Mouse (Mus musculus) WW6 (cell line): Measurements from ENCODE around the gene Dydc1.
"Not testable (repeated sequence)": the region's sequence is repeated elsewhere in the genome, so short reads cannot be mapped to it uniquely, and the experiment has no call there.

Experiments
- DNase-seq: peaks from one replicate; pipeline ENCODE4 v3.0.0-alpha.2; 2013; ENCODE audit warnings: low read depth, low spot score

Gene Dydc1

DNA sequence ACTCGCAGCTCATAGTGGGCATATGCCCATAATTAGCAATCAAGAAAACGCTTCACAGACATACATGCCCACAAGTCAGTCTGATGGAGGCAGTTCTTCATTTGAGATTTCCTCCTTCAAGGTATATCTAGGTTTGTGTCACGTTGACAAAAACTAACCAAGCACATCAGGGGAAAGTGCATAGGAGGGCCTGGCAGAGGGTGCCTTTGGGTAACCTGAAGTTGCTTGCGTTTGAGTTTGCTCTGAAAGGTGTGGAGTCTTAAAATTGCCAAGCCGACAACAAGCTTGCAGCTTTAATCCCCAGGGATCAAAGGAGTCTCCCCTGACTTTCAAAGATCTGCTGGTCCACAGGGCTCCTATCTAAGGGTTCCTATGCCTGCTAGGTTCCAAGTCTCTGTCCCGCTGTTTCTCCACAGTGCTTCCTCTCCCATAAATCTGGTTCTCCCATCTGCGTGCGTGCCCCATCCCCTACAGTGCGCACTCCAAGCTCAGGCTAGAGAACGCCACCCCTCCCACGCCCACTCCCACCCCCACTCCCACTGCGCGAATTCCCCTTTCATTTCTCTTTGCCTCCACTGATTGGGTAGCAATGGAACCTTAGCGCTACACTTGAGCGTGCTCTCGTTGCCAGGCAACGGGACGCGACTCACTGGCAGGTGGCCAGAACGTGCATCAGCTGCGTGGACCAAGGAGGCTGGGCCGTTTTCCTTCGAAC is at the start of gene Dydc1:
Dydc1 (plus strand) TSS at position 683 of the 715 bp plus-strand sequence.
- DNase-seq: no peak

DNA sequence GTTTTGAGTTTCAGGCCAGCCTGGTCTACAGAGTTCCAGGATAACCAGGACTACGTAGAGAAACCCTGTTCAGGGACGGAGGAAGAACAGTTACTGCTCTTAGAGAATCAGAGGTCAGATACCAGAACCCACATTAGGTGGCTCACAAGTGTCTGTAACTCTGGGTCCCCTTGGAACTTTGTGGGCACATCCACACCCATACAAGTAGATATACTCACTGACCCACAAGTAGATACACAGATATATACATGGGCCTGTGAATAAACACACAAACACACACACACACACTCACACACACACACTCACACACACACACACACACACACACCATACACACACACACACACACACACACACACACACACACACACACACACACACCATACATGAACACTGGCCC is 47.6 kb upstream of the Dydc1 start:
- DNase-seq: no peak

DNA sequence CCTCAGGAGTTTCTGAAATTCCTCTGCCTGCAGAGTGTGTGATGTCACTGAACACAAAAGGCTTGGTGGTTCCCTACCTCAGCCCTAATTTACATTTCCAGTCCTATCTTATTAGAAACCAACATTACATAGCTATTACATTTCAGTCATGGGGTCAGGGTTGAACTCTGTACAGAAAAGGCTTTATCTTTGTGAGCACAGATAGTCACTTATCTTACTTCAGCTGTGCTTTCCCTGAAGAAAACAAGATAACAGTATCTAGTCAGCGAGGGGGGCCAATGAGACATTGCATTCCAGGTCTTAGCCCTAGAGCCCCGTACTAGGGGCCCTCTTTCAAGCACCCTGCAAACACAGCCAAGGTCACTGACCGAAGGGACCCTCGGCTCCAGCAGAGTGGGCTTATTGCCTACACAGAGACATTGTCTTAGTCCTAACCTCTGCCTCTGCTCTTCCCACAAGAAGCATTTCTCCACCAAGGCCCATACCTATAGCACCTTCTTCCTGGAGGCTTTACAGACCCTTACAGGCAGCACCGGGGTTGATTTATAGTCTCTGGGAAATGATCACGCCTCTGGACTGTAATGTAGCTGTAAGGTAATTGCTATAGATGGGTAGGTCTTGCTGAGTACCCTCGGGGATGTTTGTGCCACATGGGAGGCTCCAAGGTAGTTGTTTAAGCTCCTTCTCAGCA is 47.0 kb upstream of the Dydc1 start:
- no peak for DNase-seq

DNA sequence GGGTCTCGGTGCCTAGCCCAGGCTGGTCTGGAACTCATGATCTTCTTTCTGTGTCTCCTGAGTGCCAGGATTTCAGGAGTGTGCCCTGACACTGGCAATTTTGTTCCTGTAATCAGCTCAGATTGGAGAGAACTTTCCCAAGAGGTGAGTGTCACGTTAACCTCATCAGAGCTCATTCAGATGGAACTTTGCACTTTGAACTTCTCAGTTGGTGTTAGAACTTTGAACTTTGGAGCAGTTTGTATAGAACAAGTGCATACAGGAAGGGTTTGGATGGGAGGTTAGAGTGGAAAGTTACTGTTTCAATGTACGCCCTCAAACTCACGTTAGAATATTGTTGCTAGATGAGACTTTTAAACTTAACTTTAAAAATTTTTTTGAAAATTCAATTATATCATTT is 43.4 kb upstream of the Dydc1 start:
- no peak for DNase-seq

DNA sequence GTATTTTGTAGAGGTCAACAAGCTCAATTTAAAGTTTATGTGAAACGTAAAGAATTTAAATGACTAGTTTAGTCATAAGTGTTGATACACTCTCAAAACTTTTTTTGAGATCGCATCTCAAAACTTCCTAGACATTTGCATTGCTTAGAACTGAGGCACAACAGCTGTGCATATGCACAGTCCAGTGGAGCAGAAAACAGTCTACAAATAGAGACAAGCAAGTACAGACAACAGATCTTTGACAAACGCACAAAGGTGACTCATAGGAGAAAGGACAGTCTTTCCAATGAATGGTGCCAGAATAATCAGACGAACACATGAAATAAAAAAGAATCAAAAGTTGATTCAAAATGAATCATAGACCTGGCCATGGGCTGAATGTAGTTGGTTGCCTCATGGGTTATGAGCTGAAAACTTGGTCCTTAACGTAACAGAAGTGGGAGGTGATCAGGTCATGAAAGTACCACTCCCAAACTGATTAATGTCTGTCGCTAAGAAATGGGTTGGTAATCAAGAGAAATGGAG is 41.7 kb upstream of the Dydc1 start:
- no peak for DNase-seq

DNA sequence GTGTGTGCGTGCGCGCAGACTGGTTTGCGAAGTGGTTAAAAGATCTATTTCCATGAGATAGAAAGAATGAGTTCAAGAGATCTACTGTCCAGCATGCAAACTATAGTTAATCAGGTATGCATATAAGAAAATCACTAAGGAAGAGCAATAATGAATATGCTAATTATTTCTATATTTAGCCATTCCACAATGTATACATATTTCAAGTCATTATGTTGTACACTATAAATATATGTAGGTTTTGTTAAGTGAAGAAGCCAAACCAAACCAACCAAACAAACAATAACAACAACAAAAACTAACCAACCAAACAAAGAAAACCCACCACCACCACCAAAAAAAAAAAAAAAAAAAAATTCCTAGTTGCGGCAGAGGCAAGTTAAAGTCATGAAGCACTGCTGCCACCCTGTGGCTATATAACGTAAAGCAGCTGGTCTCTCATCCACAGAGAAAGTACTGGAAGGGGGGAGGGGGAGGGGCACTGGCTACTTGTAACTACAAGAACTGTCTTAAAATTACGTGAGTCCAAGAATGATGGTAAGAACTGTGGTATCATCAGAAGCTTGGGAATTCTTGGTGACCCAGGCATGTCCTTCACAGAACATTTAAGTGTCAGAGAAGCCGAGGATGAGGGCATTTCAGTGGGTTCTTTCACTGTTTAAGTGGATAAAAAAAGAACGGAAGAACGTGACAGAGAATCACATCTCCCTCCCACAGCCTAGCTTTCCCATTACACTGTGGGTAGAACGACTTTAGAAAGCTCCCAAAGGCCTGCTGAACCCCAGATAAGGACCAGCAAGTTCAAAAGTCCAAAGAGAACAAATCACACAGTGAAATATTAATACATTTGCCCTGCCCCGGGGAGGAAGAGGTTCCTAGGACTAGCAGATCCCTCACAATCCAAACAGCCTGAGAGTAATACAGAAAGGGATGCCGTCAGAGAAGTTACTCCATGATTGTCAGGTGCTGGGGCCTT is 39.3 kb upstream of the Dydc1 start:
- DNase-seq: peak; percentile 55

DNA sequence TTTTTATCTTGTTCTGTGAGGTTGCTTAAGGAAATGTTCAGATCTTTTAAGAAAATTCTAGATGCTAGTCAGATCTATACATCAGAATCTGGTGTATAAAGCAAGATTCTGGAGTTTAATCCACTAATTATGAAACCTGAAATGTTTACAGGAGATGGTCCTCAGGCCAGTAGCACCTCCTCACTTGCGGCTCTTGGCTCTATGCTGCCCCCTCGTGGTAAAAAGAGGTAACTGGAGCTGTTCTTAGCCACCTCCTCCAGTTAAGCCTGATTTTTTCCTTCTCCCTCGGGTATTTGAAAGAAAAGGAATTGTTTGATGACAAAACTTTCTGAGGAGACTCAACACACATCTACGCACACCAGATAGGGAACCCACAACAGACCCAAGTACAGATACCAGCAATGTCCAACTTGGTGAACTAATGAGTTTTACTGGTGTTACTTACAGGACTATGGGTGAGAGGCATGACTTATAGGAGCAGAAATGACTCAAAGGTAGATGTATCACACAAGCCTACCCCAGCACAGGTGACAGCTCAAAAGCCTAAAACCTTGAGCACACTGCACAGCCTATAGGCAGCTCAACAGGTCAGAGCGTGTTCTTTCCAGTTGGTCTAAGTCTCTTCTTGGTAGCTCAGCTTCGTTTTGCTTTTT is 37.4 kb upstream of the Dydc1 start:
- DNase-seq: no peak

DNA sequence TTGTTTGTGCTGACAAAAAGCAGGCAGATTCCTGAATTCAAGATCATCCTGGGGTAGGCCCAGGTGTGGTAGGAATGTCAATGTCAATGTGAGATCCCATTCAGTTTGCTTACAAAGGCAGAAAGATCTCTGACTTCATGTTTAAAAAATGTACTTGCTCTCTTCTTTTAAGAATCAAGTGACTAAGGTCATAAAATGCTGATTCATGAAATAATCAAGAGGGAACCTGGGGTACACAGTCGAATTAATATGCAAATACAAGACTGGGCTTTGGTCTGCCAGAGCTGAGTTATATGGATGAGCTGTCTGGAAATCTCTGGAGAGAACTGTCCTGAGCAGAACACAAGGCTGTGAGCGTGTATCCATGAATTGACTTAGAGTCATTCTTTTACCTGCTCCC is 25.3 kb upstream of the Dydc1 start:
- DNase-seq: no peak

DNA sequence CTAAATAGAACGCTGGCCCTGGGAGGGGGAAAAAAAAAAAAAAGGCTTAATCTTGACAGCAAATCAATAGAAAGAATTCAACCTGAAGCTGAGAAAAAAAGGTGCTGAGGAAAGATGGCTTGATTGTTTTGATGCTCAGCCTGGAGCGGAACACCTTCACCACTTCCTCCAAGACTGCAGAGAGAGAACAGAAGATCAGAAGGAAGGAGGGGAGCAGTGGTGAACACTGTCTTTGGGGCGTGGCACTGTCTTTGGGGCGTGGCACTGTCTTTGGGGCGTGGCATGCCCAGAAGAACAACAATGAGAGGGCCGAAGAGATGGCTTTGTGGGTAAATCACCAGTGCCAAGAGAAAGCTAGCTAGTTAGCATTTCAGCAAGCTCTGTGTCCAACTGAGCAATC is 22.2 kb upstream of the Dydc1 start:
- DNase-seq: no peak

DNA sequence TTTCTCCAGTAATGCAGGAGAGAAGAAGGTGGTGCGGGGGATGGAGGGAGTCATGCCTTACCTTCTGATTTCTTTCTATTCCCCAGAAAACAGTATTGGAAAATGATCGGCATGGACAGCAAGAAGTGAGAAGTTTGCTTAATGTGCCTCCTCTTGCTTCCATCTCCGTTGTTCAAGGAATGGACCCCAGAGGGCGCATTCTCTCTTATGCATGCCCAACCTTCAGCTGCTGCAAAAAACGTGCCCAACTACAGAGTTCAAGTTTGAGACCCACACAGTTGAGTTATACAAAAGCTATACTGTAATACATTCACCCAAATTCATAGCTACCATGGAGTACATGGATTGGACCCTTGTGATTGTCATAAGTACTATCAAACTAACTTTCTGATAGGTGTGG is 20.2 kb upstream of the Dydc1 start:
- DNase-seq: no peak

DNA sequence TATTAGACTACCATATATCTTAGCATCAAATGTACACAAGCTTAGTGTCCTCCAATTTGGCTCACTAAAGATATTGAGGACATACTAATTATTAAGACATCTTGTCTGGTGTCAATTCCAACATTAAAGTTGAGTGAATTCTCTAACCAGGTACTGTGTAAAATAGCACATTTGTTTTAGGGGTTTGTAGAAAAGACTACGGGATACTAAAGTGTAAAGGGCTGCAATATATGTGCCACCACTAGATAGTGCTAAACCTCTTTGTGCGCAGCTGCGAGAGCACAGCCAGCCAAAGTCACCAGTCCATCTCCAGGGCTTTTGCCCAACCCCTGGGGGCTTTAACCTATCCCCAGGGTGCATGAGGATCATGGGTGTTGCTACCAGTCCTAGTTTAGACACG is 19.5 kb upstream of the Dydc1 start:
- not testable (repeated sequence) for DNase-seq

DNA sequence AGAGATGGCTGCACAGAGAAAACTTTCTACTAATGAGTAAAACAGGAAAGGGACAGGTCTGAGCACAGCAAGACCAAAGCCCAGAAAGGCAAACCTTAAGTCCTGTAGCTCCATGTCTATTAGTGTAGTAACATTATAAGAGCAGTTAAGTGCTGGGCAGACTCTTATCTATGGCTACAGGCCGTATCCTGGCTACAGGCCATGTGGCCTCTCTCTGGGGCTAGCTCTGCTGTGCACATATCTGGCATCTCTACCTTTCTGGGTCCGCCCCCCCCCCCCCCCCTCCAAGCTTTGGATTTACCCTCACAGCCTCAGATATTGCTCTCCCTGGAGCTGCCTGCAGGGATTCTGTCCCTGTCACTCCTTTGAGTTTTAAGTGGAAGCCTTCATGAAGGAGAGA is 7.5 kb upstream of the Dydc1 start:
- DNase-seq: no peak

DNA sequence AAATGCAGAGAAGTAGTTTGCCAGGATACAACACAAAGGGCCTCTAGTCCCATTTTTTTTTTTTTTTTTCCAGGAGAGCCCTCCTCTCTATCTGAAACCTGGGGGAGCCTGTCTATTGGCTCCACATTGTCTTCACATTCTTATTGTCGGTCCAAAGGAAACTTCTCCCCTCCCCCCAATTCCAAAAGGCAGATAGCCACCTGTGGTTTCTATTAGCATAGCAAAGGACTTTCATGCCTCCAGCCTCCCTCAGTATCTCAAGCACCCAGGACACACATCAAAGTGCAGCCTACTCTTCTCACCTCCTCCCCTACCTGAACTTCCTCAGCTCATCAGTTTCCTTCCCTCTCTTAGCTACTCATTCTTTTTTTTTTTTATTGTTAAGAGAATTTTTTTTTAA is 6.3 kb upstream of the Dydc1 start:
- DNase-seq: no peak

DNA sequence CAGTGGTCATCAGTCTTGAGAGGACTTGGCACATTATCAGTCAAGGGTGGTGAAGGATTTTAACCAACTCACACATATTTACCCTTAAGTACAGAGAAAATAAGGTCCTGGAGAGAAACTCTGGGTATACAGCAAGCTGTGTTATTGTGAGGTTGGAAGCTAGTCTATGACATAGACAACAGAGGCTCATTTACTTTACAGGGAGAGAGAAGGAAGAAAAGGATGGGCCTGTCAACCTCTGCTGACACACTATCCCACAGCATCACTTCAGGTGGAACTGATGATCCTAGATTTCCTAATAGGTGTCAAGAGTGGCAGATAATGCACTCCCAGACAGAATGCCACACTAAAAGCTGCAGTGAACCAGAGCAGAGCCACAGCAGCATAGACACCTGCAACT is 3.6 kb upstream of the Dydc1 start, which contains the start of gene Dydc2:
Dydc2 (minus strand) TSS at position 101 of the 400 bp plus-strand sequence.
- no peak for DNase-seq

DNA sequence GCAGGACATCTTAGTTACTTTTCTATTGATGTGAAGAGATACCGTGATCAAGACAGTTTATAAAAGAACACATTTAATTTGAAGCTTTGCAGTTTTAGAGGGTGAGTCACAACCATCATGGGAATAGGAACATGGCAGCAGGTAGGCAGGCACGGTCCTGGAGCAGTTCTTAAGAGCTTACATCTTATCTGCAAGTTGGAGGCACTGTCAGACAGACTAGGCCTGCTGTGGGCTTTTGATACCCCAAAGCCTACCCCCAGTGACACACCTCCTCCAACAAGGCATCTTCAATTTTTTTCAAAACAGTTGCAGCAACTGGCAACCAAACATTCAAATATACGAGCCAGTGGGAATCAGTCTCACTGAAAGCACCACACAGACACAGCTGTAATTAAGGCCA is 2.4 kb upstream of the Dydc1 start:
- no peak for DNase-seq

DNA sequence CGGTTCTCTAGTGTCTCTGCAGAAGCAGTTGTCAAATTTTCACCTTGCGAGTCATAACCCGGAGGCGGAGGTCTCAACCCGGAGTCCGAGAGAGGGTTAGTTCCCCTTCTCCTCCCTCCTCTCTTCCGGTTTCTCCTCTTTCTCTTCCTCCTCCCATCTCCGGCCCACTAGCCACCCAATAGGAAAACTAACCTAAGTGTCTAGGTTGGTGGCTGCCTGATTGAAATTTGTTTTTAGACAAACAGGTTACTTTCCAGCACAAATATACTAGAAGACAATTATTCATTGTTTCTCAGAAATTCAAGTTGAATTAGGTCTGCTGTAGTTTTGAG is 199 bp downstream of the Dydc1 start:
- no peak for DNase-seq

DNA sequence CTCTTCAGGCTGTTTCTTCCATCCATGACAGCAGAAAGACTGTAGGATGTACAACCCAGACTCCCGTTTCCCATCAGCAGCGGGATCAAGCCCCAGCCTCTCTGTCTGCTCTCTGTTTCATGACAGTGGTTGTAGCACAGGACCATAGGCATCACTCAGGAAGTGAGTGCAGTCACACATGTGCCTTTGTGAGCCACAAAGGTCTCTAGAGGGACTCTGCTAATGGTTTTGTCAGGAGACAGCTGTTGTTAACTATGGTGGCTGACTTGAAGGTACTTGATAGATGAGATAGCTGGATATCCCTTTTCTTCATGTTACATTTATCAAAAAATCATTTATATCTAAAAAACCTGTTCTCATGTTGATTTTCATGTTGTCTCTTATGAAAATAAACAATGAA is 9.7 kb downstream of the Dydc1 start:
- no peak for DNase-seq

DNA sequence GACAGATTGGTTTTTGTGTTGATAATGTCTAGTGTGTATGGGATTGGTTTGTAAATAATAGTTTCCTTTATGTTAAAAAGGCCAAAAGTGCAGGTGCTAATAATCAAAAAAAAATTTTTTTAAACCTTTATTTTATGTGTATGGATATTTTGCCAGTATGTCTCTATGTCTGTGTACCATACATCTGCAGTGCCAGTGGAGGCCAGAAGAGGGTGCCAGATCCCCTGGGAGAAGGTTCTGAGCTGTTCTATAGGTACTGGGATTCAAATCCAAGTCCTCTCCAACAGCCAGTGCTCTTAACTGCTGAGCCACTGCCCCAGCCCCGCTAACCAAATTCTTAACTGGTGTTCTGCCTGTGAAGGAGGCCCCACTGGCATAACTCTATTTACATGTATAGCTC is 14.8 kb downstream of the Dydc1 start:
- no peak for DNase-seq

DNA sequence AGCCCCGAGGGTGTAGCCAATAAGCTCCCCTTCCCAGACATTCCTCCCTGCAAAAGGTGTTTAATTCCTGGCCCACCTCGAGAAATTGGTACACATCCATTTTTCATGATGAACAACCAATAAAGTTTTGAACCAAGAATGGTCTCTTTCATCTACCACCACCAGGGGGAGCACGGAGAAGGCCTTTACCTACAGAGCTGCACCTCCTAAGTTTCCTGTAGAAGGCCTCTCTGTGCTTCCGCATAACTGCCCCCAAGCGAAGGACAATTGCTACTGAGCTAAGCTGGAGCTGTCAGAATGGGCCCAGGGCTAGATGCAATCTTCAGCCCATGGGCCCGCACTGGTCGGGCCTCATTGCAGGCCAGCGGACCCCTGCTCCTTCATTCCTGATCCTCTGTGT is 18.1 kb downstream of the Dydc1 start:
- no peak for DNase-seq

DNA sequence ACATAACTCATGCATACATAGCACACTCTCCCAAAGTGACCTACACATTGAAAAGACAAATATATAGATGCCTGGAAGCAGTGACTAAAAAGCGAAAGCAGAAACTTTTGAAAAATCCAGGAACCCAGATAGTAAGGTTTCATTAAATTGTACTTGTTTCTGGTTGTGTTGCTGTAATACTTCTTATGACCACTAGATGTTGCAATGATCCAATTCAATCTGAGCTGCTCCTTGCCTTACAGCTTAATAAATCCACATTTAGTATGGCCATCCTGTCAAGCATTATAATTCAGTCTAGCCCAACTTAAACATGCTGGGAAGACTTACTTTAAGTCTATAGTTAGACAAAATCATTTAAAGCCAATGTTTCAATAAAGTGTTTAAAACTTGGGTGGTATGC is 21.4 kb downstream of the Dydc1 start:
- DNase-seq: no peak

DNA sequence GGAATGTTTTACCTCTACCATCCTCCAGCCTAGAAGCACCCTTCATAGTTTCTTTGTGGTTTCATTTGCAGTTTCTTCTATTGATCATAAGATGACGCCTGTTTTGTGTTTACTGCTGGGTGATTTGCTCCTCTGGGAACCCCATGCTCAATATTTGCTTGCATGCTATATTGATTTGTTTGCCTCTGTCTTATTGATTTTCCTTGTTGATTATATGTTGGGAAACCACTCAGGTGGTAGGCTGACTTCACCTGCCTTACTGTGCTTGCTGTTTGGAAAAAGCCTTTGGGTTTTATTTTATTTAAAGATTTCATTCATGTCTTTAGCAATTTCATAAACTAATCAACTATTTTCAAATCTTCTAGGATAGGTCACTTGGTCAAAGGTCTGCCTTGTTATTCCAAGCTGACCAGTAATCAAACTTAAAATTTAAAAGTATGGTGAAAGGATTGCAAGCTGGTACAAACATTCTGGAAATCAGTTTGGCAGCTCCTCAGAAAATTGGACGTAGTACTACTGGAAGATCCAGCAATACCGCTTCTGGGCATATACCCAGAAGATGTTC is 23.7 kb downstream of the Dydc1 start:
- DNase-seq: no peak
